Mouse (Mus musculus) forebrain, embryonic 11.5 days (tissue): Measurements from ENCODE around the gene Kcnb1. TPM values are rescaled to one million over a fixed set of nuclear protein-coding genes. Genes with fewer than 3 reads are reported as not detected.
A peak's percentile ranks its signal among the peaks of the same experiment; 100 is the strongest.

Experiments used
- ATAC-seq: fragments of 200-750 bp; cut with Nextera tagmentation; replicated peaks from 2 replicates; pipeline ENCODE4 v1.8.0; 2017; ENCODE audit warnings: moderate TSS enrichment; ENCODE audit not compliant: low FRiP score
- DNase-seq: peaks from one replicate; pipeline ENCODE4 v3.0.0-alpha.2; 2017; ENCODE audit warnings: low spot score
- H3K27ac ChIP-seq: fragments of 300-500 bp; sonication (generic); 2 replicates; pipeline ENCODE4 v1.5.1; 2014; ENCODE audit warnings: low read depth, low read length
- H3K27me3 ChIP-seq: fragments of 300-500 bp; sonication (generic); 2 replicates; pipeline ENCODE4 v1.6.1; 2014; ENCODE audit warnings: mild to moderate bottlenecking, low read length, mixed read lengths; ENCODE audit not compliant: control insufficient read depth, insufficient read depth
- H3K36me3 ChIP-seq: fragments of 300-500 bp; sonication (generic); 2 replicates; pipeline ENCODE4 v1.6.1; 2014; ENCODE audit warnings: mild to moderate bottlenecking, low read length, moderate library complexity, mixed read lengths; ENCODE audit not compliant: control insufficient read depth, insufficient read depth
- H3K4me1 ChIP-seq: fragments of 300-500 bp; sonication (generic); replicated peaks from 2 replicates; pipeline ENCODE4 v1.6.1; 2014; ENCODE audit warnings: low read length, mixed read lengths; ENCODE audit not compliant: control insufficient read depth, insufficient read depth
- H3K4me2 ChIP-seq: fragments of 300-500 bp; sonication (generic); 2 replicates; pipeline ENCODE4 v1.6.1; 2014; ENCODE audit warnings: low read depth, mild to moderate bottlenecking, low read length, moderate library complexity, mixed read lengths; ENCODE audit not compliant: severe bottlenecking
- H3K4me3 ChIP-seq: fragments of 300-500 bp; sonication (generic); 2 replicates; pipeline ENCODE4 v1.5.1; 2014; ENCODE audit warnings: low read depth, low read length
- H3K9ac ChIP-seq: fragments of 300-500 bp; sonication (generic); 2 replicates; pipeline ENCODE4 v1.6.1; 2014; ENCODE audit warnings: low read length
- H3K9me3 ChIP-seq: fragments of 300-500 bp; sonication (generic); 2 replicates; pipeline ENCODE4 v1.6.1; 2016; ENCODE audit warnings: low read length, mixed read lengths; ENCODE audit not compliant: control insufficient read depth
- WGBS: fragments of 180-500 bp; shearing (Covaris S2); extraction: QIAGEN DNeasy Blood & Tissue Kit; methylation state at CpG from one replicate; pipeline ENCODE4 v1.1.7; 2014; 5-methylcytosine and 5-hydroxymethylcytosine counted together
- polyA plus RNA-seq: library from polyadenylated mRNA; unstranded; fragments of >200 nt; fragmentation: Nextera tagmentation; extraction: Ambion mirVana; gene quantifications from 2 replicates; pipeline ENCODE4 v1.2.1, GENCODE M21; 2014

Kcnb1 gene
- polyA plus RNA-seq, 1 experiment from 2014 or later, result 0.73 TPM

DNA sequence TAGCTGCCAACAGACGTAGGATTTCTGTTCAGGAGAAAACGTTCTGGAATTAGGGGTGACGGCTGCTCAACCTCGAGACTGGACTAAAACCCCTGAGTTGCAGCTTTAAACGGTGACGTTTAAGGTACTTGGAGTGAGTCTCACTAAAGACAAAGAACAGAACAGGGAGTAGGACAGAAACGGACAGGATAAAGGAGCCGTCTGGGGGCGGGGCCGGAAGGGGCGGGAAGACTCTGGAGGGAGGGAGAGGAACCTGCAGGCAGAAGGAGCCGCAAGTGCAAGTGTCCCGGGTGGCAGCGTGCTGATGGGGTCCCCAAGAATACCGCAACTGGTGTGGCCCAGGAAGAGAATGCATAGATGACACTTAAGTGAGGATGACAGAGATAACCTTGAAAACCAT, 40.6 kb upstream of the Kcnb1 start:
- Histone ChIP-seq H3K27me3 (no peaks in the 10 kb centered on the region), H3K4me3 (peak overlapping the region; percentile 11; the same call in 1 of the 2 replicates), H3K4me1 (peaks cover 5% of the 10 kb centered on the region; the same call in 1 of the 2 replicates), H3K4me2 (peak overlapping the region; percentile 37; the same call in 1 of the 2 replicates), H3K27ac (no peak overlapping the region), H3K36me3 (no peaks in the 10 kb centered on the region), H3K9ac (peak overlapping the region; percentile 45), H3K9me3 (no peaks in the 10 kb centered on the region)
- DNase-seq (peak; percentile 80), ATAC-seq (no peak)
- WGBS, result 6% methylated on average over 15 of the region's 15 CpGs

DNA sequence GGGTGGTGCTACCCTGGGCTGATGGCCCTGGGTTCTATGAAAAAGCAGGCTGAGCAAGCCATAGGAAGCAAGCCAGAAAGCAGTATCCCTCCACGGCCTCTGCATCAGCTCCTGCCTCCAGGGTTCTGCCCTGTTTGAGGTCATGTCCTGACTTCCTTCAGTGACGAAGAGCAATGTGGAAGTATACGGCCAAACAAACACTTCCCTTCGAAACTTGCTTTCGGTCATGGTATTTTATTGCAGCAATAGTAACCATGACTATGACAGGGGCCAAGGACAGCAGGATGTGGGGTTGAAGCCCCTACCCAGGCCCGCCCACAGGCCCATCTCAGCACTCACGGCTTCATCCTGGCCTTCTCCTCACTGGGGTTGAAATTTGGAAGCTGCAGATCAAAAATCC, 35.0 kb upstream of the Kcnb1 start:
- no peaks in the 10 kb centered on the region for H3K36me3 ChIP-seq
- no peaks in the 10 kb centered on the region for H3K9me3 ChIP-seq
- no peak for ATAC-seq
- no peak for DNase-seq
- no peaks in the 10 kb centered on the region for H3K27me3 ChIP-seq
- no peaks in the 10 kb centered on the region for H3K4me1 ChIP-seq
- no peak overlapping the region for H3K4me2 ChIP-seq
- WGBS, result 86% methylated on average over 7 of the region's 7 CpGs
- no peak overlapping the region for H3K4me3 ChIP-seq
- H3K27ac ChIP-seq, result no peak overlapping the region
- no peak overlapping the region for H3K9ac ChIP-seq

DNA sequence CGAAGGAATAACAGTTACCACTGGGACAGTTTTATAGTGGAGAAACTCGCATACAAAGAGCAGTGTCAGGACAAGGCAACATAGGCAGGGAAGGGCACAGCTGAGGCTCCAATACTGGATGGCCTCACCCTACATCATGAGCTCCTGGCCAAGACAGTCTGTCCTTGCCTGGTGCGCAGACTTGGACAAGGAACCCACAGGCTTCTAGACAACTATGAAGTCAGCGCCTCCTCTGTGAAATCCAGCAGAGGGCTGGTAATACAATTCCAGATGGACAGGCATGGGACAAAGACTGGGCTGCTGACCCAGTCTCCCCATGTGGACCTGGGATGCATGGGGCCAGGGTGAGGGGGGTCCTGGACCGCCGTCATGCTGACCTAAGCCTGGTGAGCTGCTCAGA, 34.2 kb upstream of the Kcnb1 start:
- Histone ChIP-seq H3K9me3 (no peaks in the 10 kb centered on the region), H3K9ac (no peak overlapping the region), H3K4me3 (no peak overlapping the region), H3K27ac (no peak overlapping the region), H3K36me3 (no peaks in the 10 kb centered on the region), H3K4me2 (no peak overlapping the region), H3K27me3 (no peaks in the 10 kb centered on the region), H3K4me1 (no peaks in the 10 kb centered on the region)
- no peak for DNase-seq
- WGBS, result 91% methylated on average over 6 of the region's 6 CpGs
- ATAC-seq, result no peak

DNA sequence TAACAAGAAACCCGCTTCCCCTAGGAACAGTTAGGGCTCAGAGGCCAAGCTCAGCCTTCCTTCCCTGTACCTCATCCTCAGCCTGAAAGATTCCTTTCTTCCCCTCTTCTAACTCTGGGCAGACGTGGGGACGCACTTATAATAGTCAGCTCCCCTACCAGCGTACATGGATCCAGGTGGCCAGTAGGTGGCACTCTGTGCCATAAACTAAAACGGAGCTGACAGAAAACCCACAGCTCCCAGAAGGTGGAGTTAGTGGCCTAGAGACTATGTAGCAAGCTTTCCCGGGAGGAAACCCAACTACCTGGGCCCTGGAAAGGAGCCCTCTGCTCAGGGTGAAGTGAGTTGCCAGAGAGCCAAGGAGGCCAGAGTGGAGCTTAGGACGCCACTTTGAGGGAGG, 32.2 kb upstream of the Kcnb1 start:
- DNase-seq (peak; percentile 81), ATAC-seq (no peak)
- no peaks in the 10 kb centered on the region for H3K27me3 ChIP-seq
- no peak overlapping the region for H3K4me3 ChIP-seq
- WGBS, result 24% methylated on average over 7 of the region's 7 CpGs
- no peaks in the 10 kb centered on the region for H3K9me3 ChIP-seq
- H3K4me2 ChIP-seq, result no peak overlapping the region
- H3K4me1 ChIP-seq, result no peaks in the 10 kb centered on the region
- H3K36me3 ChIP-seq, result no peaks in the 10 kb centered on the region
- no peak overlapping the region for H3K27ac ChIP-seq
- no peak overlapping the region for H3K9ac ChIP-seq

DNA sequence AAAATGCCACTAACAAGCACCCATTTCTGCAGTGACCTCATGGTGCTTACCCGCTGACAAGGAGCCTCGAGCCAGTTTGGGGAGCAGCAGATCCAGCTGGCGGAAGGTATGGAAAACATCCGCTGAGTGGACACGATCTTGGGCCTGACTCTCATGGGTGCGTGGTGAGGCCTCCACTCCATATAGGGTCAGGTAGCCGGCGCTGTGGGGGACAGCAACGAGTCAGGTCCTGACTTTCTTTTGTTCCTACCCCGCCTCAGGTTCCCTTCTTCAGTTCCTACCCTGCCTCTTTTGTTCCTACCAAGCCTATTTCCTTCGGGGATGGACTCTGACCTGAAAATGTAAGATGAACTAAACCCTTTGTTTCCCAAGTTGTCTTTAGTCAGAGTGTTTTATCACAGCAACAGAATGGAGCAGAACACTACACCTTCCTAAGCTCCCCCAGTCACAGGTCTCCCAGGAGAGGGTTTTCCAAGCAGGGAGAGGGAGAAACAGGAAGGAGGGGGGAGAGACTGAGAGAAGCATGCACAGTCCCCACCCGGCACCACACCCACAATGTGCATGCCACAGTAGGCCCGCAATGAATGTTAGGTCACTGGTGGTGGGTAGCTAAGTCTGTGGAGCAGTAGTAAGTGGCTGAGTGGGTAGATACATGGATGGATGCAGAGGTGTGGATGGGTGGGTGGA, 31.3 kb upstream of the Kcnb1 start:
- H3K36me3 ChIP-seq, result no peaks in the 10 kb centered on the region
- H3K9ac ChIP-seq, result no peak overlapping the region
- H3K4me3 ChIP-seq, result no peak overlapping the region
- H3K27ac ChIP-seq, result no peak overlapping the region
- no peaks in the 10 kb centered on the region for H3K27me3 ChIP-seq
- 84% methylated on average over 13 of the region's 13 CpGs for WGBS
- no peak for DNase-seq
- H3K9me3 ChIP-seq, result no peaks in the 10 kb centered on the region
- ATAC-seq, result no peak
- H3K4me2 ChIP-seq, result no peak overlapping the region
- H3K4me1 ChIP-seq, result no peaks in the 10 kb centered on the region

DNA sequence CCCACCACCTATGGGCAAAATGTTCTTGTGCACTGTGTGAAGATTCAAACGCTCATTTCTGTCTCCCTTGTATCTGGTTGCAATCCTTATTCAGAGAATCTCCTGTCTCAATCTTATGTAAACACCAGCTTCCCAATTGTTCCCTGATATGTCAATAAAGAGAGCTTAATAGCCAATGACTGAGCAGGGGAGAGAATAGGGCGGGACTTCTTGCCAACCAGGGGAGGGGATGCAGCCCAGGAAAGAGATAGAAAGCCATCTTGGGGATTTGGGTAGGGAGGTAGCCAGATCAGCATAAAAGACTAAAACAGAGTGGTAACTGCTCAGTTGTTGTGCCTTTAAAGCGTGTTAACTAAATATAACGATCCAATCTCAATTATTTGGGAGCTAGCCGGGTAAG, 30.8 kb upstream of the Kcnb1 start:
- no peaks in the 10 kb centered on the region for H3K36me3 ChIP-seq
- 93% methylated on average over 5 of the region's 5 CpGs for WGBS
- no peak for ATAC-seq

DNA sequence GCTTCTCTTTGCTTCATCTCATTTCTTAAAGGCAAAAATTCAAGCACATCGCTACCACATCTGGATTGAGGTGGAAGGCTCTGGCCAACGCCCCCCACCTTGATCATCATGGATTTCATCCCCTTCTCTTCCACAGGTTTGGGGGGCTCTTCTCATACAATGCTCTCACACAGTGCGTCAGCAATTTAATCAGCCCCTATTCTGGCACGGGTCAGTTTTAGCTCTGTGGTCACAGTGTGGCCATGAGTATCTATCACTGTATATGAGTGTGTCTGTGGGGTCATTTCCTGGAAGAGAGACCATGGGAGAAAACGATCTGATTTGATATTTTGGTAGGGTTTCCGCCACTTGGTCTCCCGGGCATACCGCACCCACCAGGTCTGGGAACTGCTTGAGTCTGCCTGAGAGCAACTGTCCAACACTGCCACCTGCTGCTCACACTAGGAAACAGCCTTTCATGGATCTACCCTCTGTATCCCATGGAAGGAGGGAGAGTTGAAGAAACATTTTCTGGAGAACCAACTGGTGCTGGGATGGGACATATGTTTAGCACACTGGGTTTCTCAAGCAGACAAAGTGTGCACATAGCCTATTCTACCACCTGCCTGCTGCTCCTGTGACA, 29.3 kb upstream of the Kcnb1 start:
- no peaks in the 10 kb centered on the region for H3K36me3 ChIP-seq
- H3K27ac ChIP-seq, result no peak overlapping the region
- no peaks in the 10 kb centered on the region for H3K27me3 ChIP-seq
- no peaks in the 10 kb centered on the region for H3K4me1 ChIP-seq
- no peaks in the 10 kb centered on the region for H3K9me3 ChIP-seq
- ATAC-seq (peak; percentile 77; the same call in 1 of the 2 replicates), DNase-seq (peak; percentile 90)
- no peak overlapping the region for H3K9ac ChIP-seq
- 56% methylated on average over 8 of the region's 8 CpGs for WGBS
- no peak overlapping the region for H3K4me3 ChIP-seq
- no peak overlapping the region for H3K4me2 ChIP-seq

More for the DNA sequence above, 30.8 kb upstream of the Kcnb1 start:
- no peak overlapping the region for H3K27ac ChIP-seq
- H3K9me3 ChIP-seq, result no peaks in the 10 kb centered on the region
- DNase-seq, result no peak
- H3K4me2 ChIP-seq, result no peak overlapping the region
- no peaks in the 10 kb centered on the region for H3K27me3 ChIP-seq
- H3K4me3 ChIP-seq, result no peak overlapping the region
- no peak overlapping the region for H3K9ac ChIP-seq
- no peaks in the 10 kb centered on the region for H3K4me1 ChIP-seq

DNA sequence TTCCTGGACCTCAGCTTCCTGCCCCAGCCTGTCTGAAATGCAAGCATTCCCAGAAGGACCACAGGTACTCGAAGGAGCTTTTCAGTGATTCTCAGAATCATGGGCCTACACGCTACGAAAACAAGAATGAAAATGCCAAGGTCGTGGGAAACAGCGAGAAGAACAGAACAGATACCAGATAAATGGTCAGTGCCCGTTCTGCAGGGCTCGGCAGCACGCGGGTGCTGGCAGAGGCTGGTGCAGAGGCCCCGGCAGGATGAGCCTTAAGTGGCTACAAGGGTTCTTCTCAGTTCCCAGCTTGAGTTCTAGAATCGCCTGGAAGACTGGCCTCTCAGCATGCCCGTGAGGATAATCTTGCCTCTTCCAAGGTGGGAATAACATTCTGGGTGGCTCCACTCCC, 23.7 kb upstream of the Kcnb1 start:
- Histone ChIP-seq H3K4me3 (no peak overlapping the region), H3K27ac (no peak overlapping the region), H3K4me2 (no peak overlapping the region), H3K9ac (no peak overlapping the region), H3K36me3 (no peaks in the 10 kb centered on the region), H3K27me3 (no peaks in the 10 kb centered on the region), H3K4me1 (no peaks in the 10 kb centered on the region), H3K9me3 (no peaks in the 10 kb centered on the region)
- 95% methylated on average over 12 of the region's 12 CpGs for WGBS
- ATAC-seq (no peak), DNase-seq (no peak)

DNA sequence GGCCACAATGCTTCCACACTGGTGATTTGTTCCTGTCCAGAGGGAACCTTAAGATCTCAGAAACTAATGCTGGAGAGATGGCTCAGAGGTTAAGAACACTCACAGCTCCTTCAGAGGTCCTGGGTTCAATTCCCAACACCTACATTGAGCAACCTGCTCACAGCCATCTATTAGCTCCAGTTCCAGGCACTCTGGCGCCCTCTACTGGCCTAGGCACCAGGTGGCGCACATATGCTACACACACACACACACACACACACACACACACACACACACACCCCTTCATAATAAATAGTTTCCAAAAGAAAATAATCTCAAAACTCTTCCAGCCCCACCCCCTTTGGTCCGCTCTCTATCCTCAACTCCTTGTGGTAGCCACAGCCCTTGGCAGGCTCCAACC, 23.1 kb upstream of the Kcnb1 start:
- ATAC-seq, result no peak
- WGBS, result 90% methylated on average over 3 of the region's 3 CpGs
- no peaks in the 10 kb centered on the region for H3K27me3 ChIP-seq
- H3K27ac ChIP-seq, result no peak overlapping the region
- H3K36me3 ChIP-seq, result no peaks in the 10 kb centered on the region
- H3K4me3 ChIP-seq, result no peak overlapping the region
- H3K9ac ChIP-seq, result no peak overlapping the region
- DNase-seq, result no peak
- no peak overlapping the region for H3K4me2 ChIP-seq
- H3K4me1 ChIP-seq, result no peaks in the 10 kb centered on the region
- no peaks in the 10 kb centered on the region for H3K9me3 ChIP-seq
